Mouse (Mus musculus): ENCODE data around the gene Igsf11. TPM values are rescaled to one million over a fixed set of nuclear protein-coding genes. Genes with fewer than 3 reads are reported as not detected.

The Igsf11 gene
- total and polyA plus RNA-seq, 2 experiments from 2014 or later, result 0.07 to 0.19 TPM

- Histone ChIP-seq H3K4me1 (ENCODE audit: control insufficient read depth, insufficient read depth) (no peaks in the 10 kb centered on the region), H3K4me2 (ENCODE audit: low read depth, low read length) (no peak overlapping the region), H3K27me3 (ENCODE audit: control insufficient read depth, insufficient read depth, low read length) (no peaks in the 10 kb centered on the region), H3K27ac (ENCODE audit: low read depth) (no peak overlapping the region), H3K9ac (replicated peaks; ENCODE audit: low read depth, low read length) (no peak overlapping the region), H3K9me3 (replicated peaks; ENCODE audit: control insufficient read depth, low read length) (no peaks in the 10 kb centered on the region), H3K4me3 (ENCODE audit: low read depth, low read length) (no peak overlapping the region), H3K36me3 (replicated peaks; ENCODE audit: control insufficient read depth, insufficient read depth, low read length) (no peaks in the 10 kb centered on the region)
- TF ChIP-seq EP300 (IDR thresholded peaks at IDR 0.05; ENCODE audit: low read depth) (no peak), CTCF (IDR thresholded peaks at IDR 0.05; ENCODE audit: low read depth) (no peak)
- DNase-seq (ENCODE audit: low spot score) (no peak), ATAC-seq (ENCODE audit: insufficient read depth, low read depth) (no peak)
- 49% methylated on average over 3 of the region's 3 CpGs for WGBS
Measured at GRCm38 (mm10) chr16:38985411-38985810, 92.9 kb downstream of the Igsf11 start.

- H3K9ac ChIP-seq (replicated peaks; ENCODE audit: low read depth, low read length), result no peak overlapping the region
- H3K4me3 ChIP-seq (ENCODE audit: low read depth, low read length), result no peak overlapping the region
- TF ChIP-seq EP300 (IDR thresholded peaks at IDR 0.05; ENCODE audit: low read depth) (no peak), CTCF (IDR thresholded peaks at IDR 0.05; ENCODE audit: low read depth) (no peak)
- 63% methylated on average over 2 of the region's 2 CpGs for WGBS
- H3K4me2 ChIP-seq (ENCODE audit: low read depth, low read length), result no peak overlapping the region
- no peaks in the 10 kb centered on the region for H3K4me1 ChIP-seq (ENCODE audit: control insufficient read depth, insufficient read depth)
- H3K27me3 ChIP-seq (ENCODE audit: control insufficient read depth, insufficient read depth, low read length), result no peaks in the 10 kb centered on the region
- no peaks in the 10 kb centered on the region for H3K36me3 ChIP-seq (replicated peaks; ENCODE audit: control insufficient read depth, insufficient read depth, low read length)
- H3K27ac ChIP-seq (ENCODE audit: low read depth), result no peak overlapping the region
- DNase-seq (ENCODE audit: low spot score) (no peak), ATAC-seq (ENCODE audit: insufficient read depth, low read depth) (no peak)
- H3K9me3 ChIP-seq (replicated peaks; ENCODE audit: control insufficient read depth, low read length), result no peaks in the 10 kb centered on the region
Measured at GRCm38 (mm10) chr16:38986410-38986809, 93.9 kb downstream of the Igsf11 start.

GRCm38 (mm10) chr16:38993711-38994110 lies 101.2 kb downstream of the Igsf11 start:
- H3K27me3 ChIP-seq (ENCODE audit: control insufficient read depth, insufficient read depth, low read length), result no peaks in the 10 kb centered on the region
- no peak overlapping the region for H3K9ac ChIP-seq (replicated peaks; ENCODE audit: low read depth, low read length)
- H3K9me3 ChIP-seq (replicated peaks; ENCODE audit: control insufficient read depth, low read length), result no peaks in the 10 kb centered on the region
- no peak for DNase-seq (ENCODE audit: low spot score)
- no peak overlapping the region for H3K4me2 ChIP-seq (ENCODE audit: low read depth, low read length)
- no peak for TF ChIP-seq CTCF (IDR thresholded peaks at IDR 0.05; ENCODE audit: low read depth)
- H3K36me3 ChIP-seq (replicated peaks; ENCODE audit: control insufficient read depth, insufficient read depth, low read length), result no peaks in the 10 kb centered on the region
- H3K4me1 ChIP-seq (ENCODE audit: control insufficient read depth, insufficient read depth), result no peaks in the 10 kb centered on the region
- no peak overlapping the region for H3K4me3 ChIP-seq (ENCODE audit: low read depth, low read length)
- ATAC-seq (ENCODE audit: insufficient read depth, low read depth), result no peak
- H3K27ac ChIP-seq (ENCODE audit: low read depth), result no peak overlapping the region
- 78% methylated on average over 7 of the region's 7 CpGs for WGBS

DNA sequence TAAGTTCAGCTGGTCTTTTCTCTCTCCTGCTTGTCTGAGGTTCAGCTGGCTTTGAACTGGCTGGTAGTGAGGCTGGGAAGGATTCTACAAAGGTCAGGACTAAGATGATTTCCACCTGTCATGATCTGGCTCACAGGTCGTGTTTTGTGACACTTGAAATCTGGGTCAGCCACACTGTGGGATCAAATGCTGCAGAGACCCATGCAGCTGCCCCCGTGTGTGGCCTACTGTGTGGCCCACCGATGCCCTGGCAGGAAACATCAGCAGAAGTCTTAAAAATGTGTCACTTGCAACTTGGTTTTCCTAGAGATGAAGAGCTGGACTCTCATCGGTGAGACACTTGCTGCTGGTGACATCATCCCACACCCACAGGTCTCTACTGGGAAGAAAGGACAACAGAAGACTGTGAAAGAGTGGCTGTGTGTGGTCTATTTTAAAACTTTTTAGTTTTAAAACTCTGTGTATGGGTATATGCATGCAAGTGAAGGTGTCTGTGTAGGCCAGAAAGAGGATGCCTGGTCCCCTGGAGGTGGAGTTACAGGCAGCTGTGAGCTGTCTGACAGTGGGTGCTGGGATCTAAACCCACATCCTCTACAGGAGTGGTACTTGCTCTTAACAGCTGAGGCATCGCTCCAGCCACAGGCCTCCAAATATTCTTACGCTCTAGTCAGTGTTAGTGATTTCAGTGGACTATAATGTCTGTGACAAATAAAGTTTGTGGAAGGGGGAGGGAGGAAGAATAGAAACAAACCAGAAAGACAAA lies 106.2 kb downstream of the Igsf11 start:
- Histone ChIP-seq H3K9ac (replicated peaks; ENCODE audit: low read depth, low read length) (no peak overlapping the region), H3K4me1 (ENCODE audit: control insufficient read depth, insufficient read depth) (no peaks in the 10 kb centered on the region), H3K36me3 (replicated peaks; ENCODE audit: control insufficient read depth, insufficient read depth, low read length) (no peaks in the 10 kb centered on the region), H3K4me2 (ENCODE audit: low read depth, low read length) (no peak overlapping the region), H3K27me3 (ENCODE audit: control insufficient read depth, insufficient read depth, low read length) (no peaks in the 10 kb centered on the region), H3K4me3 (ENCODE audit: low read depth, low read length) (no peak overlapping the region), H3K9me3 (replicated peaks; ENCODE audit: control insufficient read depth, low read length) (no peaks in the 10 kb centered on the region), H3K27ac (ENCODE audit: low read depth) (no peak overlapping the region)
- DNase-seq (ENCODE audit: low spot score) (no peak), ATAC-seq (ENCODE audit: insufficient read depth, low read depth) (no peak)
- 75% methylated on average over 6 of the region's 6 CpGs for WGBS
- TF ChIP-seq EP300 (IDR thresholded peaks at IDR 0.05; ENCODE audit: low read depth) (no peak), CTCF (IDR thresholded peaks at IDR 0.05; ENCODE audit: low read depth) (no peak)

DNA sequence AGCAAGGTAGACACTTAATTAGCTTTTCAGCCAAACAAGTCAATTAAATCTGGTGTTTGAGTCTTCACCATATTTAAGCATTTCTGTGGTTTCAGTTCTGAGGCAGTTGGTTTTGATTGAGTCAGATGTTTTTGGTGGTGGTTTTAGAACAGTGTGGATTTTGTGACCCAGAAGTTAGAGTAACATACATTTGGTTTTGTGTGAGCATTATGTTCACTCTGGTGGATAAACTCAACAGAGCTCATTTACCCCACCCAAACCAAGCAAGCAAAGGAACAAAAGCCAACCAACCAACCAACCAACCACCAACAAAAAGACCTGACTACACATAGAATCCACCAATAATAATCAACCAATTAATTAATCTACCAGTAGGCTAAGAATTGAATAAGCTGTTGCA lies 106.8 kb downstream of the Igsf11 start:
- no peak for DNase-seq (ENCODE audit: low spot score)
- Histone ChIP-seq H3K9ac (replicated peaks; ENCODE audit: low read depth, low read length) (no peak overlapping the region), H3K36me3 (replicated peaks; ENCODE audit: control insufficient read depth, insufficient read depth, low read length) (no peaks in the 10 kb centered on the region), H3K4me2 (ENCODE audit: low read depth, low read length) (no peak overlapping the region), H3K27ac (ENCODE audit: low read depth) (no peak overlapping the region), H3K27me3 (ENCODE audit: control insufficient read depth, insufficient read depth, low read length) (no peaks in the 10 kb centered on the region), H3K4me3 (ENCODE audit: low read depth, low read length) (no peak overlapping the region), H3K4me1 (ENCODE audit: control insufficient read depth, insufficient read depth) (no peaks in the 10 kb centered on the region), H3K9me3 (replicated peaks; ENCODE audit: control insufficient read depth, low read length) (no peaks in the 10 kb centered on the region)
- no peak for ATAC-seq (ENCODE audit: insufficient read depth, low read depth)
- TF ChIP-seq CTCF (IDR thresholded peaks at IDR 0.05; ENCODE audit: low read depth) (no peak), EP300 (IDR thresholded peaks at IDR 0.05; ENCODE audit: low read depth) (no peak)

GRCm38 (mm10) chr16:39006978-39007377 lies 114.5 kb downstream of the Igsf11 start:
- no peaks in the 10 kb centered on the region for H3K27me3 ChIP-seq (ENCODE audit: control insufficient read depth, insufficient read depth, low read length)
- no peak overlapping the region for H3K27ac ChIP-seq (ENCODE audit: low read depth)
- ATAC-seq (ENCODE audit: insufficient read depth, low read depth) (no peak), DNase-seq (ENCODE audit: low spot score) (no peak)
- no peak overlapping the region for H3K4me3 ChIP-seq (ENCODE audit: low read depth, low read length)
- no peak for TF ChIP-seq EP300 (IDR thresholded peaks at IDR 0.05; ENCODE audit: low read depth)
- TF ChIP-seq CTCF (IDR thresholded peaks at IDR 0.05; ENCODE audit: low read depth), result no peak
- no peaks in the 10 kb centered on the region for H3K36me3 ChIP-seq (replicated peaks; ENCODE audit: control insufficient read depth, insufficient read depth, low read length)
- no peaks in the 10 kb centered on the region for H3K4me1 ChIP-seq (ENCODE audit: control insufficient read depth, insufficient read depth)
- no peak overlapping the region for H3K4me2 ChIP-seq (ENCODE audit: low read depth, low read length)
- no peaks in the 10 kb centered on the region for H3K9me3 ChIP-seq (replicated peaks; ENCODE audit: control insufficient read depth, low read length)
- WGBS, result 79% methylated on average over 7 of the region's 7 CpGs
- no peak overlapping the region for H3K9ac ChIP-seq (replicated peaks; ENCODE audit: low read depth, low read length)
